11 mouse cellular contexts compared by ENCODE assay signal in genomic region chr12:84999053-84999452, GRCm38 (mm10). TPM values are rescaled to one million over a fixed set of nuclear protein-coding genes. Genes with fewer than 3 reads are reported as not detected.
A peak's percentile ranks its signal among the peaks of the same experiment; 100 is the strongest.
DNase-seq lines count a peak whose midpoint lies in the region; ATAC-seq and TF ChIP-seq lines count a peak whose summit lies in the region.
"Had no signal": no experiment of that assay in that cellular context is flagged by ENCODE, and none has a peak within 500 bp of the region (broad histone marks: within the 10 kb centered on the region; RNA-seq: fewer than 3 reads in every experiment).

No protein-coding gene starts in this region.

- H3K4me1 ChIP-seq in kidney, postnatal 0 days (replicated peaks; ENCODE audit: insufficient read depth, low read length) = peaks cover 9% of the 10 kb centered on the region
- H3K4me1 ChIP-seq in forebrain, embryonic 11.5 days (replicated peaks; ENCODE audit: control insufficient read depth, insufficient read depth, low read length) = peaks cover 4% of the 10 kb centered on the region; the same call in 1 of the 2 replicates
- H3K4me1 ChIP-seq in limb, embryonic 12.5 days (replicated peaks) = peaks cover 21% of the 10 kb centered on the region
- H3K4me1 ChIP-seq in neural tube, embryonic 15.5 days = peaks cover 28% of the 10 kb centered on the region

- H3K9ac ChIP-seq in kidney, postnatal 0 days (ENCODE audit: low read depth, low read length) = no peak overlapping the region
- no peak overlapping the region; the same call in 1 of the 2 replicates for H3K9ac ChIP-seq in forebrain, embryonic 11.5 days (ENCODE audit: low read length)
- no peak overlapping the region for H3K9ac ChIP-seq in limb, embryonic 12.5 days (replicated peaks)
- peak overlapping the region; percentile 99; the same call in 1 of the 2 replicates for H3K9ac ChIP-seq in neural tube, embryonic 15.5 days (replicated peaks)

- no peak for ATAC-seq in kidney, postnatal 0 days (replicated peaks; ENCODE audit: low FRiP score, low read depth)
- no peak for ATAC-seq in forebrain, embryonic 11.5 days (replicated peaks; ENCODE audit: low FRiP score)
- ATAC-seq in limb, embryonic 12.5 days (ENCODE audit: insufficient number of reproducible peaks, insufficient read depth, low FRiP score, low TSS enrichment, low read depth) = no peak
- ATAC-seq in neural tube, embryonic 15.5 days (ENCODE audit: low FRiP score) = no peak

- no peak overlapping the region for H3K4me3 ChIP-seq in kidney, postnatal 0 days (replicated peaks; ENCODE audit: low read depth, low read length)
- peak overlapping the region; percentile 96; the same call in 1 of the 2 replicates for H3K4me3 ChIP-seq in forebrain, embryonic 11.5 days (ENCODE audit: low read depth, low read length)
- H3K4me3 ChIP-seq in limb, embryonic 12.5 days (replicated peaks) = peak overlapping the region; percentile 94
- peak overlapping the region; percentile 94 for H3K4me3 ChIP-seq in neural tube, embryonic 15.5 days (replicated peaks)

- H3K9me3 ChIP-seq in kidney, postnatal 0 days (replicated peaks; ENCODE audit: low read length) = no peaks in the 10 kb centered on the region
- H3K9me3 ChIP-seq in forebrain, embryonic 11.5 days (ENCODE audit: control insufficient read depth, low read length) = peaks cover 2% of the 10 kb centered on the region; the same call in 1 of the 2 replicates
- H3K9me3 ChIP-seq in limb, embryonic 12.5 days = peaks cover 7% of the 10 kb centered on the region; the same call in 1 of the 2 replicates
- no peaks in the 10 kb centered on the region for H3K9me3 ChIP-seq in neural tube, embryonic 15.5 days (replicated peaks)

- no peak overlapping the region for H3K27ac ChIP-seq in kidney, postnatal 0 days
- H3K27ac ChIP-seq in forebrain, embryonic 11.5 days (ENCODE audit: low read depth, low read length) = no peak overlapping the region
- H3K27ac ChIP-seq in limb, embryonic 12.5 days = no peak overlapping the region
- H3K27ac ChIP-seq in neural tube, embryonic 15.5 days (replicated peaks) = no peak overlapping the region

- H3K36me3 ChIP-seq in kidney, postnatal 0 days (ENCODE audit: insufficient read depth, low read length) = no peaks in the 10 kb centered on the region
- H3K36me3 ChIP-seq in forebrain, embryonic 11.5 days (ENCODE audit: control insufficient read depth, insufficient read depth, low read length) = no peaks in the 10 kb centered on the region
- peaks cover 21% of the 10 kb centered on the region; the same call in 1 of the 2 replicates for H3K36me3 ChIP-seq in limb, embryonic 12.5 days
- H3K36me3 ChIP-seq in neural tube, embryonic 15.5 days = no peaks in the 10 kb centered on the region

- no peak for DNase-seq in kidney, postnatal 0 days (ENCODE audit: low spot score)
- no peak for DNase-seq in kidney, postnatal 4 days
- DNase-seq in forebrain, embryonic 11.5 days (ENCODE audit: low spot score) = no peak
- no peak for DNase-seq in thymus, adult 18-20 months
- DNase-seq in adrenal gland, postnatal 10 days = no peak
- no peak for DNase-seq in layer of hippocampus, adult 8-10 months (ENCODE audit: low spot score in 2 of 2)
- DNase-seq: cerebellum, adult 8-10 months; kidney, adult 11 months; lung, postnatal 4 days had no signal

- H3K27me3 ChIP-seq in kidney, postnatal 0 days (ENCODE audit: insufficient read depth, low read length) = no peaks in the 10 kb centered on the region
- no peaks in the 10 kb centered on the region for H3K27me3 ChIP-seq in forebrain, embryonic 11.5 days (ENCODE audit: control insufficient read depth, insufficient read depth, low read length)
- H3K27me3 ChIP-seq in limb, embryonic 12.5 days = no peaks in the 10 kb centered on the region
- H3K27me3 ChIP-seq in neural tube, embryonic 15.5 days (replicated peaks) = no peaks in the 10 kb centered on the region

- peak overlapping the region; percentile 84 for H3K4me2 ChIP-seq in kidney, postnatal 0 days (ENCODE audit: low read length)
- peak overlapping the region; percentile 96 for H3K4me2 ChIP-seq in forebrain, embryonic 11.5 days (ENCODE audit: low read depth, low read length, severe bottlenecking)
- H3K4me2 ChIP-seq in limb, embryonic 12.5 days = peak overlapping the region; percentile 98
- peak overlapping the region; percentile 75 for H3K4me2 ChIP-seq in neural tube, embryonic 15.5 days

- no peak for TF ChIP-seq CTCF in kidney, postnatal 0 days (IDR thresholded peaks at IDR 0.05; ENCODE audit: low read depth)

RNA-seq across cellular contexts. Expression of gene Ylpm1, which starts 2.9 kb away (rescaled TPM):
- 19.5 and 19.7 TPM in 2 replicates for polyA plus RNA-seq in kidney, postnatal 0 days (2015; fragmentation: Nextera tagmentation; extraction: Ambion mirVana)
- 46.8 and 55.5 TPM in 2 replicates for polyA plus RNA-seq in forebrain, embryonic 11.5 days (2014; fragmentation: Nextera tagmentation; extraction: Ambion mirVana)
- 37.4 and 40.0 TPM in 2 replicates for polyA plus RNA-seq in limb, embryonic 12.5 days (2016; fragmentation: Nextera tagmentation; extraction: Ambion mirVana)
- polyA plus RNA-seq in neural tube, embryonic 15.5 days (2015; fragmentation: Nextera tagmentation; extraction: Ambion mirVana) = 31.5 and 31.8 TPM in 2 replicates
- total RNA-seq in adrenal gland, postnatal 10 days (2021) = 10 to 100 TPM; 35.3 to 58.0 TPM
- total RNA-seq in layer of hippocampus, adult 8-10 months (2022) = 100 to 1,000 TPM; 109 to 145 (median 122) TPM

RNA-seq across cellular contexts. Expression of gene Arel1, which starts 28.4 kb away (rescaled TPM):
- polyA plus RNA-seq in kidney, postnatal 0 days (2015; fragmentation: Nextera tagmentation; extraction: Ambion mirVana) = 8.8 and 9.8 TPM in 2 replicates
- 25.1 and 29.3 TPM in 2 replicates for polyA plus RNA-seq in forebrain, embryonic 11.5 days (2014; fragmentation: Nextera tagmentation; extraction: Ambion mirVana)
- polyA plus RNA-seq in limb, embryonic 12.5 days (2016; fragmentation: Nextera tagmentation; extraction: Ambion mirVana) = 17.8 and 18.9 TPM in 2 replicates
- polyA plus RNA-seq in neural tube, embryonic 15.5 days (2015; fragmentation: Nextera tagmentation; extraction: Ambion mirVana) = 28.1 and 29.6 TPM in 2 replicates
- total RNA-seq in adrenal gland, postnatal 10 days (2021) = 10 to 100 TPM; 30.7 to 41.3 TPM
- 100 to 1,000 TPM in 2 of 4 experiments, 10 to 100 TPM in 2; 84.3 to 106 (median 98.5) TPM for total RNA-seq in layer of hippocampus, adult 8-10 months (2022)

RNA-seq across cellular contexts. Expression of gene Fcf1, which starts 28.4 kb away (rescaled TPM):
- 137 and 143 TPM in 2 replicates for polyA plus RNA-seq in kidney, postnatal 0 days (2015; fragmentation: Nextera tagmentation; extraction: Ambion mirVana)
- polyA plus RNA-seq in forebrain, embryonic 11.5 days (2014; fragmentation: Nextera tagmentation; extraction: Ambion mirVana) = 141 and 148 TPM in 2 replicates
- polyA plus RNA-seq in limb, embryonic 12.5 days (2016; fragmentation: Nextera tagmentation; extraction: Ambion mirVana) = 158 and 162 TPM in 2 replicates
- polyA plus RNA-seq in neural tube, embryonic 15.5 days (2015; fragmentation: Nextera tagmentation; extraction: Ambion mirVana) = 83.3 and 94.9 TPM in 2 replicates
- total RNA-seq in adrenal gland, postnatal 10 days (2021) = 100 to 1,000 TPM in 1 of 2 experiments, 10 to 100 TPM in 1; 98.8 to 111 TPM
- total RNA-seq in layer of hippocampus, adult 8-10 months (2022) = 10 to 100 TPM; 31.8 to 42.2 (median 38.9) TPM
